Mouse (Mus musculus) neural tube, embryonic 10.5 days (tissue): ENCODE data around the gene Scarf1.

Experiments
- DNase-seq: peaks from one replicate; pipeline ENCODE4 v3.0.0-alpha.2; 2017; ENCODE audit warnings: low spot score; ENCODE audit errors: extremely low spot score

Scarf1 gene

GRCm38 (mm10) chr11:75513336-75513735 lies at the start of gene Scarf1:
TSS of gene Scarf1 (plus strand) at chr11:75513540.
- no peak for DNase-seq

- DNase-seq = no peak
Measured at GRCm38 (mm10) chr11:75463624-75464023, 49.7 kb upstream of the Scarf1 start.

GRCm38 (mm10) chr11:75464417-75464816 lies 48.9 kb upstream of the Scarf1 start:
- no peak for DNase-seq

- no peak for DNase-seq
Measured at GRCm38 (mm10) chr11:75465051-75465450, 48.3 kb upstream of the Scarf1 start.

GRCm38 (mm10) chr11:75466731-75467505 lies 46.4 kb upstream of the Scarf1 start:
- DNase-seq = no peak

- peak; percentile 64 for DNase-seq
Measured at GRCm38 (mm10) chr11:75467512-75468215, 45.7 kb upstream of the Scarf1 start.

- DNase-seq = no peak
Measured at GRCm38 (mm10) chr11:75468410-75468809, 44.9 kb upstream of the Scarf1 start.

- no peak for DNase-seq
Measured at GRCm38 (mm10) chr11:75469261-75469660, 44.1 kb upstream of the Scarf1 start.

- no peak for DNase-seq
Measured at GRCm38 (mm10) chr11:75470675-75471074, 42.7 kb upstream of the Scarf1 start.

GRCm38 (mm10) chr11:75472469-75473081 lies 40.8 kb upstream of the Scarf1 start:
- DNase-seq = no peak

GRCm38 (mm10) chr11:75473376-75473775 lies 40.0 kb upstream of the Scarf1 start:
- DNase-seq = no peak

GRCm38 (mm10) chr11:75486192-75486591 lies 27.1 kb upstream of the Scarf1 start:
- no peak for DNase-seq

- DNase-seq = peak; percentile 95
Measured at GRCm38 (mm10) chr11:75486601-75487285, 26.6 kb upstream of the Scarf1 start, which contains the start of gene Prpf8. TSS of gene Prpf8 (plus strand) at chr11:75486816.

GRCm38 (mm10) chr11:75487496-75487895 lies 25.8 kb upstream of the Scarf1 start:
- no peak for DNase-seq

- DNase-seq = no peak
Measured at GRCm38 (mm10) chr11:75494296-75495049, 18.9 kb upstream of the Scarf1 start.

- DNase-seq = no peak
Measured at GRCm38 (mm10) chr11:75498126-75498525, 15.2 kb upstream of the Scarf1 start.

GRCm38 (mm10) chr11:75508162-75508561 lies 5.2 kb upstream of the Scarf1 start:
- DNase-seq = no peak

GRCm38 (mm10) chr11:75508904-75509303 lies 4.4 kb upstream of the Scarf1 start:
- no peak for DNase-seq

GRCm38 (mm10) chr11:75509741-75510626 lies 3.4 kb upstream of the Scarf1 start, which contains the start of gene Rilp:
TSS of gene Rilp (plus strand) at chr11:75510094.
- DNase-seq = no peak

- DNase-seq = peak; percentile 92
Measured at GRCm38 (mm10) chr11:75510627-75510993, 2.7 kb upstream of the Scarf1 start.
